Mouse (Mus musculus) midbrain, embryonic 10.5 days (tissue): ENCODE measurements around the gene Mief2. TPM values are rescaled to one million over a fixed set of nuclear protein-coding genes. Genes with fewer than 3 reads are reported as not detected.

Source experiments
- DNase-seq: peaks from one replicate; pipeline ENCODE4 v3.0.0-alpha.2; 2017; ENCODE audit warnings: low spot score
- H3K27ac ChIP-seq: fragments of 300-500 bp; sonication (generic); replicated peaks from 2 replicates; pipeline ENCODE4 v1.5.1; 2016; ENCODE audit warnings: mild to moderate bottlenecking
- H3K27me3 ChIP-seq: fragments of 300-500 bp; sonication (generic); 2 replicates; pipeline ENCODE4 v1.6.1; 2016; ENCODE audit warnings: low read depth, mild to moderate bottlenecking; ENCODE audit not compliant: poor library complexity, severe bottlenecking
- H3K36me3 ChIP-seq: fragments of 300-500 bp; sonication (generic); 2 replicates; pipeline ENCODE4 v1.6.1; 2016; ENCODE audit warnings: mild to moderate bottlenecking, moderate library complexity
- H3K4me1 ChIP-seq: fragments of 300-500 bp; sonication (generic); 2 replicates; pipeline ENCODE4 v1.6.1; 2016
- H3K4me3 ChIP-seq: fragments of 300-500 bp; sonication (generic); 2 replicates; pipeline ENCODE4 v1.5.1; 2016; ENCODE audit warnings: mild to moderate bottlenecking, moderate library complexity
- H3K9me3 ChIP-seq: fragments of 300-500 bp; sonication (generic); replicated peaks from 2 replicates; pipeline ENCODE4 v1.6.1; 2016; ENCODE audit warnings: mild to moderate bottlenecking
- WGBS: fragments of 180-500 bp; shearing (Covaris S2); methylation state at CpG from one replicate; pipeline ENCODE4 v1.1.7; 2016; 5-methylcytosine and 5-hydroxymethylcytosine counted together
- polyA plus RNA-seq: library from polyadenylated mRNA; unstranded; fragments of >200 nt; fragmentation: Nextera tagmentation; extraction: Ambion mirVana; gene quantifications from 2 replicates; pipeline ENCODE4 v1.2.1, GENCODE M21; 2016

Mief2 gene
- polyA plus RNA-seq = 14.6 and 15.6 TPM in 2 replicates

GRCm38 (mm10) chr11:60728260-60728761 lies at the start of gene Mief2:
Gene Mief2 (plus strand): TSS chr11:60728398.
- Histone ChIP-seq H3K4me3 (peak within 1 kb of the TSS; percentile 94), H3K36me3 (peaks cover 51% of the 10 kb centered on the region), H3K9me3 (no peaks in the 10 kb centered on the region), H3K27ac (peak within 1 kb of the TSS; percentile 92), H3K27me3 (no peaks in the 10 kb centered on the region), H3K4me1 (peaks cover 35% of the 10 kb centered on the region)
- peak; percentile 94 for DNase-seq
- WGBS = under 1% methylated on average over 44 of the region's 44 CpGs

GRCm38 (mm10) chr11:60696165-60696564 lies 32.0 kb upstream of the Mief2 start:
- H3K4me1 ChIP-seq = peaks cover 25% of the 10 kb centered on the region
- no peak overlapping the region for H3K27ac ChIP-seq
- no peaks in the 10 kb centered on the region for H3K36me3 ChIP-seq
- H3K9me3 ChIP-seq = no peaks in the 10 kb centered on the region
- no peaks in the 10 kb centered on the region for H3K27me3 ChIP-seq
- no peak overlapping the region for H3K4me3 ChIP-seq
- WGBS = 58% methylated on average over 1 of the region's 1 CpGs
- DNase-seq = no peak

GRCm38 (mm10) chr11:60697561-60697960 lies 30.6 kb upstream of the Mief2 start:
- Histone ChIP-seq H3K9me3 (no peaks in the 10 kb centered on the region), H3K36me3 (peaks cover 12% of the 10 kb centered on the region), H3K4me3 (no peak overlapping the region), H3K27me3 (no peaks in the 10 kb centered on the region), H3K4me1 (peaks cover 39% of the 10 kb centered on the region), H3K27ac (peak overlapping the region; percentile 98)
- WGBS = 67% methylated on average over 2 of the region's 2 CpGs
- peak; percentile 11 for DNase-seq

- Histone ChIP-seq H3K4me1 (peaks cover 53% of the 10 kb centered on the region), H3K9me3 (no peaks in the 10 kb centered on the region), H3K27ac (peak overlapping the region; percentile 98), H3K27me3 (no peaks in the 10 kb centered on the region), H3K36me3 (peaks cover 26% of the 10 kb centered on the region), H3K4me3 (peak overlapping the region; percentile 90)
- peak; percentile 92 for DNase-seq
- 2% methylated on average over 22 of the region's 22 CpGs for WGBS
These were observed 29.2 kb upstream of the Mief2 start for GRCm38 (mm10) chr11:60698806-60699523.

GRCm38 (mm10) chr11:60699524-60700075 lies 28.6 kb upstream of the Mief2 start, which contains the start of gene Llgl1:
Gene Llgl1 (plus strand): TSS chr11:60699723.
- Histone ChIP-seq H3K9me3 (no peaks in the 10 kb centered on the region), H3K4me1 (peaks cover 53% of the 10 kb centered on the region), H3K27me3 (no peaks in the 10 kb centered on the region), H3K4me3 (peak within 1 kb of the TSS; percentile 90), H3K27ac (peak within 1 kb of the TSS; percentile 98), H3K36me3 (peaks cover 32% of the 10 kb centered on the region)
- peak; percentile 98 for DNase-seq
- under 1% methylated on average over 73 of the region's 73 CpGs for WGBS

GRCm38 (mm10) chr11:60700320-60701185 lies 27.6 kb upstream of the Mief2 start:
- no peaks in the 10 kb centered on the region for H3K9me3 ChIP-seq
- H3K27me3 ChIP-seq = no peaks in the 10 kb centered on the region
- peaks cover 42% of the 10 kb centered on the region for H3K36me3 ChIP-seq
- H3K27ac ChIP-seq = peak overlapping the region; percentile 98
- peak overlapping the region; percentile 90 for H3K4me3 ChIP-seq
- peak; percentile 38 for DNase-seq
- peaks cover 53% of the 10 kb centered on the region for H3K4me1 ChIP-seq
- WGBS = 32% methylated on average over 12 of the region's 12 CpGs

- peaks cover 53% of the 10 kb centered on the region for H3K4me1 ChIP-seq
- H3K9me3 ChIP-seq = no peaks in the 10 kb centered on the region
- 81% methylated on average over 4 of the region's 4 CpGs for WGBS
- H3K27ac ChIP-seq = peak overlapping the region; percentile 59
- DNase-seq = peak; percentile 9
- peaks cover 52% of the 10 kb centered on the region for H3K36me3 ChIP-seq
- H3K4me3 ChIP-seq = peak overlapping the region; percentile 90
- no peaks in the 10 kb centered on the region for H3K27me3 ChIP-seq
These were observed 26.6 kb upstream of the Mief2 start for GRCm38 (mm10) chr11:60701611-60702010.

- Histone ChIP-seq H3K27me3 (no peaks in the 10 kb centered on the region), H3K27ac (peak overlapping the region; percentile 65), H3K9me3 (no peaks in the 10 kb centered on the region), H3K4me3 (peak overlapping the region; percentile 19), H3K4me1 (peaks cover 50% of the 10 kb centered on the region), H3K36me3 (peaks cover 68% of the 10 kb centered on the region)
- WGBS = 47% methylated on average over 4 of the region's 4 CpGs
- DNase-seq = peak; percentile 73
These were observed 25.1 kb upstream of the Mief2 start for GRCm38 (mm10) chr11:60703131-60703530.

- no peak for DNase-seq
- Histone ChIP-seq H3K4me3 (no peak overlapping the region), H3K27me3 (no peaks in the 10 kb centered on the region), H3K27ac (no peak overlapping the region), H3K4me1 (peaks cover 39% of the 10 kb centered on the region), H3K36me3 (peaks cover 79% of the 10 kb centered on the region), H3K9me3 (no peaks in the 10 kb centered on the region)
- WGBS = 94% methylated on average over 19 of the region's 19 CpGs
These were observed 23.9 kb upstream of the Mief2 start for GRCm38 (mm10) chr11:60704023-60704880.

- Histone ChIP-seq H3K4me1 (peaks cover 37% of the 10 kb centered on the region), H3K27ac (no peak overlapping the region), H3K9me3 (no peaks in the 10 kb centered on the region), H3K36me3 (peaks cover 89% of the 10 kb centered on the region), H3K27me3 (no peaks in the 10 kb centered on the region), H3K4me3 (no peak overlapping the region)
- DNase-seq = no peak
- WGBS = 97% methylated on average over 3 of the region's 3 CpGs
These were observed 22.9 kb upstream of the Mief2 start for GRCm38 (mm10) chr11:60705255-60705654.

GRCm38 (mm10) chr11:60706076-60706475 lies 22.1 kb upstream of the Mief2 start:
- Histone ChIP-seq H3K4me1 (peaks cover 29% of the 10 kb centered on the region), H3K27ac (no peak overlapping the region), H3K27me3 (no peaks in the 10 kb centered on the region), H3K36me3 (peaks cover 97% of the 10 kb centered on the region), H3K9me3 (no peaks in the 10 kb centered on the region), H3K4me3 (no peak overlapping the region; the same call in 1 of the 2 replicates)
- no peak for DNase-seq
- WGBS = 96% methylated on average over 7 of the region's 7 CpGs
